Mouse (Mus musculus): ENCODE measurements around the gene P3h2. TPM values are rescaled to one million over a fixed set of nuclear protein-coding genes. Genes with fewer than 3 reads are reported as not detected.
A peak's percentile ranks its signal among the peaks of the same experiment; 100 is the strongest.

P3h2 gene
- total RNA-seq, 2 experiments from 2014 or later = 3.6 to 3.8 TPM

DNA sequence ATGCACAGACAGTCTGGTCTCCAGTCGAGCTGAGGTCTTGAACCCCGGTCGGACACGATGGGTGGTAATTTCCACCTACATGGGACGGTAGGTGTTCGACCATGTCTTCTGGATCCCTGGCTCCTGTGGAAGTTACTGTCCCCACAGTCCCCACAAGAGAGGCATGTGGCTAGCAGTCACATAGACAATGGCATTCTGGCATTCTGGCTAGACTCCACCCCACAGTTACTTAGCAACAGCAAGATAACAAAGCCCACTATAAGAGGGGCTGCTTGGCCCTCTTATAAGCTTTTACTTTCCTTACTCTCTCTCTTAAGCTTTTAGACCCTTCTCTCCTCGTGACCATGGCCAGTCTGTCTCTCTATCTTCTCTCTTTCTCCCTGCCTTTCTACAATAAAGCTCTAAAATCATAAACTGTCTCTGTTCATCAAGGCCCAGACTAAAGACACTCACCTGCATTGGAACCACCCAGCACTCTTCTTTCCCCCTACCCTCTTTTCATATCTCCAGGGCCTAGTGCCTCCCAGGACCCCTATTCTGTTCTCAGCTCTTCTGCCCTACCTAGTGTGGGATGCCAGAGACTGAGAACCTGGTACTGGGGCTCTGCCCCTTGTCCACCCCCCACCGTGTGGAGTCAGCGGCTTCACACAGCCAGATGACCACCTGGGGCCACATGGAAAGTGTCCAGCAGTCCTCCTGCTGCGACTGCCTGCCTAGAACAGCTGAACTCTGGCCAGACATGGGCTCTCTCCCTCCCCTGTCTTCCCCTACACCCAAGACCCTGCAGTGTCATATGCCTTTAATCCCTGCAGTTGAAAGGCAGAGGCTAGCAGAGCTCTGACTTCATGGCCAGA is 28.1 kb downstream of the P3h2 start:
- DNase-seq (ENCODE audit: low spot score in 2 of 2) = no peak

GRCm38 (mm10) chr16:26075063-26075462 is 30.5 kb downstream of the P3h2 start:
- intact Hi-C loops (cut with DNase I) = no loop called here
- no peak for DNase-seq (ENCODE audit: low spot score in 2 of 2)

More for the DNA sequence above, 28.1 kb downstream of the P3h2 start:
- intact Hi-C loops (cut with DNase I) = no loop called here

GRCm38 (mm10) chr16:26070376-26070775 is 35.2 kb downstream of the P3h2 start:
- intact Hi-C loops (cut with DNase I) = no loop called here
- no peak for DNase-seq (ENCODE audit: low spot score in 2 of 2)

DNA sequence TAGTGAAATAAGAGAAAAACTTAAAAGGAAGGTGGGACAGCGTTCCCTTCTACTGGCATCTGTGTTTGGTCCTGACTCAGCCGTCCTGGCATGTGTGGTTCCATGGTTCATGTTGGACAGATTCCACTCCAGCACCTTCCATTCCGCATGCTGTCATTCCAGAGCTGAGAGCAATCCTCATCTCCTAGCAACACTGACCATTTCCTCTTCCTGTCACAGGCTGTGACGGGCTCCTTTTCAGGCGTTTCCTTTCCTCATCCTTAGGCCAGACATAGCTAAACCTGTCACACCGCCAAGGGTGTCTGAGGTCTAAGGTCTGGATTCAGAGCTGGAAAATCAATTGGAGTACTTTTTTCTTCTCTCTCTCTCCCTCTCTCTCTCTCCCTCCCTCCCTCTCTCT is 40.5 kb downstream of the P3h2 start:
- DNase-seq (ENCODE audit: low spot score in 2 of 2) = no peak

DNA sequence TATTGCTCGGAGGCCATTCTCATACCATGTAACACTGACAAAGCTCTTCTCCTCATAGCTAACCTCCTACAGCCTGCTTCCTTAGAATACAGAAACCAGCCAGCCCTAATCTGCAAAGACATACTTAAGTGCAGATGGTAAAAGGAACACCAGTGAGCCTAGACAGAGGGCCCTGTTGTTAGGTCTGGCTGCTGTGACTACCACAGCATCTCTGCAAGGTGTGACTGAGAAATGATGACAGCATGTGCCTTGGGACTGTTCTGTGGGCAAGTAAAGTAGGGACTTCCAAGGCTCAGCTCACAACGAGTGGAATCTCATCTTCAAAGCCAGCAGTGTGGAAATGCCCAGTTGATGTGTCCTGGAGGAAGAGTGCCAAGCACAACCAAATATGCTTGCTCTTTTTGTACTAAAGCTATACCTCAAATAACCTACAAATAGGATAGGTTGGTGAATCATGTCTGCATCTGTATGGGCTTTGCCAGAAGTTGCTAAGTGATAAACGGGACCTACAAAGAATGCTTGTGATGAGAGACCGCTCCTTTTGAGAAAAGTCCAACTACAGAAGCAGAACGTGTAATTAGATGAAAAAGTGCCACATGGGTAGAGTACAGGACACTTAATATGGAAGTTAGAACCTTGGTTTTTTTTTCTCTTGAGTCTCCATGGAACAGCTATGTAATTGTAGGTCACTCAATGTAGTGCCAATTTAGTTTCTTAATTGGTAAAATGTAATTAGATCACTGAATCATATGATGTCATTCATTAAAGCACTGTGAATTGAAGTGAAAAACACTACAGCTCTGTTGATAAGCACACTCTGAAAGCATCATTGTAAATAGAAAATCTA is 45.1 kb downstream of the P3h2 start:
- intact Hi-C loops (cut with DNase I) = no loop called here
- peak in 1 of 2 experiments; percentile 11 for DNase-seq (ENCODE audit: low spot score in 2 of 2)

More for the DNA sequence above, 40.5 kb downstream of the P3h2 start:
- intact Hi-C loops (cut with DNase I) = no loop called here

GRCm38 (mm10) chr16:26053631-26054030 is 52.0 kb downstream of the P3h2 start:
- intact Hi-C loops (cut with DNase I) = no loop called here
- DNase-seq (ENCODE audit: low spot score in 2 of 2) = no peak

DNA sequence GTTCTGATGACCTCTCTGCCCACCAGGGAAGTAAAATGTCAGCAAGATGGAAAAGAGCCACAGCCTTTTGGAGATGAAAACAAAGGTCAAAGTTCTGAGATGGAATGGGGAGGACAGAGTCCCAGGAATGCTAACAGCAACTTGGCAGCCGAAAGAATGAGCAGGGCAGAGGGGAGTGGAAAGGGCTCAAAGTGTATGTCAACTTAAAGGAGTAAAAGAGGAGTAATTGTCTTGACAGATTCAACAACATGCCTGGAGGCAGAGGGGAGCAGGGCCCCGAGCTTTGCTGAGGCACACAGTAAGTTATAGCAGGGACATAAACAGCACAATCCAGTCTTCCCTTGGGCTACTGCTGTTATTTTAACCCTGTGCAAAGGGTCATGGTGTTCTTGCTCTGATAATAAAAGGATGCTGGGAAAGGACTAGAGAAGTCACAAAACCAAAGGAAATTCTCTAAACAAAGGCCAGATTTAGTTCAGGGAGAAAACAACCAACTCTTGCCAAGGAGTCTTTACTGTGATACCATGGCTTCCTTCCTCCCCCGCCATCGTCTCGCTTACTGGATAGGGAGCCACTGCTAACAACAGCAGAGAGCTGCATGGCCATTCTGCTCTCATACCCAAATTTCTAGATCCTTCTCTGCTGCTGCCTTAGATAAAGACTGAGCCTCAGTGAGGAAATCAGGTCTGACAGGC is 56.0 kb downstream of the P3h2 start:
- intact Hi-C loops (cut with DNase I) = no loop called here

GRCm38 (mm10) chr16:26047870-26048269 is 57.7 kb downstream of the P3h2 start:
- intact Hi-C loops (cut with DNase I) = no loop called here
- no peak for DNase-seq (ENCODE audit: low spot score in 2 of 2)

More for the DNA sequence above, 56.0 kb downstream of the P3h2 start:
- DNase-seq (ENCODE audit: low spot score in 2 of 2) = no peak

- DNase-seq (ENCODE audit: low spot score in 2 of 2) = no peak
- intact Hi-C loops (cut with DNase I) = no loop called here
These were observed 58.2 kb downstream of the P3h2 start for GRCm38 (mm10) chr16:26047396-26047795.

DNA sequence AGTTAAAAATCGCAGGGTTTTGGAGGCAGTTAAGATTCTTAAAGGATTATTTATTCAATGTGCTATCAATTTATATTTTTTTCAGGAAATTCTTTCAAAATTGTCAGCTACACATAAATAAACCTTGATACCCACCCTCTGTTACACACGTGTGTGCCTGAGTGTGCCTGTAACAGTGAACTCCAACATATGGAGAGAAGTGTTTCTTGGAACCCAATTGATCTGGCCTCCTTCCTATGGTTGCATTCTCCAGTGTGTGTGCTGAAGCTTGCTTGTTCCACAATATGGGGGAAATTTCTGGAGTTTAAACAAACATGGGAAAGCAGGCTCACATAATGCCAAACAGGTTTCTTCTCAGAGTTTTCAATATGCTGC is 63.7 kb downstream of the P3h2 start:
- intact Hi-C loops (cut with DNase I) = no loop called here
- no peak for DNase-seq (ENCODE audit: low spot score in 2 of 2)

- intact Hi-C loops (cut with DNase I) = no loop called here
- DNase-seq (ENCODE audit: low spot score in 2 of 2) = peak in 1 of 2 experiments; percentile 20
These were observed 64.3 kb downstream of the P3h2 start for GRCm38 (mm10) chr16:26041021-26041928.

GRCm38 (mm10) chr16:26039320-26039719 is 66.3 kb downstream of the P3h2 start:
- intact Hi-C loops (cut with DNase I) = no loop called here
- no peak for DNase-seq (ENCODE audit: low spot score in 2 of 2)

GRCm38 (mm10) chr16:26035525-26035924 is 70.1 kb downstream of the P3h2 start:
- DNase-seq (ENCODE audit: low spot score in 2 of 2) = peak; percentile 10 to 18
- intact Hi-C loops (cut with DNase I) = no loop called here

DNA sequence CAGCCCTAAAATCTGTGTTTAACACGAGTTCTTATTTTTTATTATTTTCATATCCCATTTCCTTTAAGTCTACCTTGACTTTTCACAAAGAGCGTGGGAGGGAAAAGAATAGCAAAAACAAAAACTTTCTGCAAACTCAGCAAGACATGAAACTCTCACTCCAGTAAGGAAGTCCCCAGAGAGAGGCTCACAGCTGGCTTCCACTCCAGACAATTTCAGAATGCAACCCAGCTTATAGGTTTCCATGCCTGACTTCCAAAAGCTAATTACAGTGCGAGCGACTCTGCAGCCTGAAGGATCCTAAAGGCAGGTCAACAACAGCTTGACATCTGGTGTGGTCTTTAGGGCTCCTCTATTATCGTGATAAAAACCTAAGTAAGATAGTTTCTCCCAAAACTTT is 70.5 kb downstream of the P3h2 start:
- intact Hi-C loops (cut with DNase I) = no loop called here
- DNase-seq (ENCODE audit: low spot score in 2 of 2) = no peak

DNA sequence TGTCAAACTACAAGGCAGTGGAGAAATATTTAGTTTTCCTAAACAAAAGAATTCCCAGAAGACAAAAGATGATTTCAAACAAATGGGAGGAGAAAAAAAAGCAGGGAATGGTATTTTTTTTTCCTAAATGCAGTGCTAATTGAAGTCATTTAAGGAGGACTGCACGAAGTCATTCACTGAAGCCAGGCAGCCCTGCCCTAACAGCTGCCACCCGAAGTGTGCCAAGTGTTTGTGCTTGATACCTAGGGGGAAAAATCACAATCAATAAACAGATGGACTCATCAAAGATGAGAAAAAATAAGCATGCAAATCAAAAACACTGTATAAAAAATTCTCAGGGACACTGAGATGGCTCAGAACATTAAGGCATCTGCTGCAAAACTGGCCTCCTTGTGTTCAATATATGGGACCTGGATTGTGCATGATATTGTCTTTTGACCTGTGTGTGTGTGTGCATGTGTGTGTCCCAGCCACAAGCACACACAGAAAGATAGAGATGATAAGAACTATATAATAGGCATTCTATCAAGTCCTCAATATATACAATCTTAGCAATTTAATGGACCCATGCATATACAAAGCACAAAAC is 76.1 kb downstream of the P3h2 start:
- DNase-seq (ENCODE audit: low spot score in 2 of 2) = no peak
- intact Hi-C loops (cut with DNase I) = loop anchor here (5.0 kb wide), 1 partner anchor 168 kb away; no protein-coding TSS in a partner anchor

DNA sequence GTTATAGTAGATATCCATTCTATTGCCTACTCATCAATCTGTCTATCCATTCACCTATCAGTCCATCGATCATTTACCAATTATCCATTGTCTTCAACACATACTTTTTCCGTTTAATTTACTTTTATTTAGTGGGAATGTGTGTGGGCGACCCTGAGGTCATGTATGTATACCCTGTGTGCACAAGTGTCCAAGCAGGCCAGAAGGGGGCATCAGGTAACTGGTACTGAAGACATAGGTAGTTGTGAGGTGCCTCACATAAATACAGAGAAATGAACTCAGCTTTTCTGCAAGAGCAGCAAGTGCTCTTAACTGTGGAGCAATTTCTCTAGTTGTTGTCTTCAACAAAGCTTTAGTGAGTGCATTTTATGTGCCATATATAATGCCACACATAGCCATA is 79.2 kb downstream of the P3h2 start:
- intact Hi-C loops (cut with DNase I) = loop anchor here (5.0 kb wide), 1 partner anchor 171 kb away; no protein-coding TSS in a partner anchor

DNA sequence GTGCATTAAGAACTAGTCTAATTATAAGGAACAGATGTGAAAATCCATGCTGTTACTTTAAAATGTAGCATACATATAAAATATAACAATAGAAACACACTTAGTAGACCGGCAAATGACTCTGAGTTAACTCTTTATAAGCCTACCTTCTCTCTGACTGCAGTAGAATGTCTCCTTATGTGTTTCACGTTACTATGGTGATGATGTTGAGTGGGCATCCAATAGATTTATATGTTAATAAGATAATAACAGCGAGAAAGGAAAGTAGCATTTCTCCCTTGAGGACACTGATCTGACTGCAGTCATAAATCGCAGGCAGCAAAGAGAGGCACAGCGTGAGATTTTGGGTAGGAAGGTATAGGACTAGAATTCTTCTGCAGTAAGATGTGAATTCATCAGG is 81.0 kb downstream of the P3h2 start:
- DNase-seq (ENCODE audit: low spot score in 2 of 2) = no peak
- intact Hi-C loops (cut with DNase I) = loop anchor here (5.0 kb wide), 1 partner anchor 83 kb away; the partner anchor contains the start of gene P3h2

More for the DNA sequence above, 79.2 kb downstream of the P3h2 start:
- DNase-seq (ENCODE audit: low spot score in 2 of 2) = no peak

- intact Hi-C loops (cut with DNase I) = loop anchor here (5.0 kb wide), 1 partner anchor 84 kb away; the partner anchor contains the start of gene P3h2
- peak in 1 of 2 experiments; percentile 30 for DNase-seq (ENCODE audit: low spot score in 2 of 2)
These were observed 82.2 kb downstream of the P3h2 start for GRCm38 (mm10) chr16:26023352-26023751.
